Mouse (Mus musculus) brain, adult 10 weeks (tissue): ENCODE data around the gene Dhx8. TPM values are rescaled to one million over a fixed set of nuclear protein-coding genes. Genes with fewer than 3 reads are reported as not detected.

ENCODE experiments used
- polyA plus RNA-seq: library from polyadenylated mRNA; stranded (reverse); fragments of 350-450 nt; fragmentation: Illumina TruSeq; extraction: RNeasy Lipid Tissue Mini Kit (QIAGEN cat#74804); gene quantifications from one replicate; pipeline ENCODE4 v1.2.3, GENCODE M21; 2015; ENCODE audit warnings: low read depth, low replicate concordance

Gene Dhx8
- 20.0 TPM for polyA plus RNA-seq

DNA sequence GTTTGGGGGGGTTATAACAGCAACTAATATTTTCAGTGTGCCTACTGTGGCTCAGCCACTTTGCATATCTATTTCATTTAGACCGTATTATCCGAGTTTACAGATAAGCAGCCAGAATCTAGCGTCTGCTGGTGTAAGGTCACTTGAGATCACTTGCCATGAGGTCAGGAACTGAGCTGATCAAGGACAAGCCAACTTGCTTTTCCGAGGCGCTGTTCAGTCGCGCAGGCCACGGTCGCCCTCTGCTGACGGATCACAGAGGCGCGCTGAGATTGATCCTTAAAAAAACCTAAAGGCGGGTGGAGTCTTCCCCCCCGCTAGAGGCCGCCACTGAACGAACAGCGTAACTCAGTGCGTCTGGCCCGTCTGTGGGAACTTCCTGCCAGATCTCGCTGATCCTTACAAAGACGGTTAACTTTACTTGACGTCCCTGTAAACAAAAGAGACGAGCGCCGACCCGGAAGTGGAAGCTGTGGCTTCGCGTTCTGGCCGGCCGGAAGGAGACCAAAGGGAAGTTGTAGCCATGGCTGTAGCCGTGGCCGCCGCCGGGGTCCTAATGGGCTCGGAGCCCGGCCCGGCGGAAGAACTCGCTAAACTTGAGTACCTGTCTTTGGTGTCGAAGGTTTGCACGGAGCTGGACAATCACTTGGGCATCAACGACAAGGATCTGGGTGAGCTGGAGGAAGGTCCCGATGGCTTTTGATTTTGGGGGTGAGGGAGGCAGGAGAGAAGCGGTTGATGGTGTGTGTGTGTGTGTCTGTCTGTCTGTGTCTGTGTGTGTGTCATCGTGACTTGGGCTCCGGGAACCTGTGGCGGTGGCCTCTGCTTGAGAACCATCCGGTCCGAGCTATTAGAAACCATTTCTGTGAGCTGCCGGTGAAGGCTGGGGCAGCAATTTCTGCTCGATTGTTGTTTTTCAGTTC is at the start of gene Dhx8:
Gene Dhx8 (plus strand): TSS at position 402 of the 923 bp plus-strand sequence.

DNA sequence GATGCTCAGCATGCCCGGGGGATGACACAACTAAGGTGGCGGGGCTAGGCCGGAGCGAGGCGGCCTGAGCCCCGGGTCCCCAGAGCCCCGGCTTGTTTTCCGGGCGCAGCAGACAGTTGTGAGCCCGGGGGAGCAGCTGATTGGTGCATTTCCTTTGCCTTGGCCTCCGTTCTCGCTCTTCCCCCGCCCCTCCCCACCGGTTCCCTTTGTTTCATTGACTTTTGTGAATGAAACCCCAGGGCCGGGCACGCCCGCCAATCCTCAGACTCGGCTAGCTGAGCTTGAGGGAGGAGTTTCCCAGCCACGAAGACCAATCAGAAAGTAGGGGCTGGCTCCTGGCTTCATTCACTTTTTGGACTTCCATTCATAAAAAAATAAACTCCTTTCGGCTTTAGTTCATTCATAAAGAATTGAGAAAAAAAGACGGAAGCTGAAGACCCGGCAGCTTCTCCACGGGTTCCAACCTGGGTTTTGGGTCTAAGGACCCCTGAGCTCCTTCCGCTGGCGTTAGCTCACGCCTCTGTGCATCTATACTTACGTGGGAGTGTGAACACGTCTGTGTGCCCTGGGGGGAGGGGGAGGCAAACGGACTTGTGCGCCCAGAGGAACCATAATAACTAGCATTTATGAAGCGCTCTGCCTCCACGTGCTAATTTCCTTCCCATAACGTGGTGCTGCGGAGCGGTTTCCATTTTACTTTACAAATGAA is 52.6 kb downstream of the Dhx8 start, which contains the start of gene Etv4:
Gene Etv4 (minus strand): TSS at position 229 of the 709 bp plus-strand sequence.

Other genes with a start within 250 kb of the Dhx8 start
- 0.70 TPM for gene Brca1, start 181.0 kb upstream of the Dhx8 start, polyA plus RNA-seq
- 110 TPM for gene Nbr1, start 180.8 kb upstream of the Dhx8 start, polyA plus RNA-seq
- gene Tmem106a, start 150.7 kb upstream of the Dhx8 start, polyA plus RNA-seq: 1.1 TPM
- not detected for gene Gm11634, start 133.7 kb upstream of the Dhx8 start, polyA plus RNA-seq
- 9.0 TPM for gene Rdm1, start 105.7 kb upstream of the Dhx8 start, polyA plus RNA-seq
- 36.1 TPM for gene Arl4d, start 67.4 kb upstream of the Dhx8 start, polyA plus RNA-seq
- 14.5 TPM for gene Etv4, start 52.5 kb downstream of the Dhx8 start, polyA plus RNA-seq
- gene Meox1, start 161.5 kb downstream of the Dhx8 start, polyA plus RNA-seq: 0.79 TPM
- gene Sost, start 234.1 kb downstream of the Dhx8 start, polyA plus RNA-seq: not detected